Mouse (Mus musculus): Measurements from ENCODE around the gene Epha2. TPM values are rescaled to one million over a fixed set of nuclear protein-coding genes. Genes with fewer than 3 reads are reported as not detected.

The Epha2 gene
- not detected for polyA plus RNA-seq (2014; fragmentation: Illumina TruSeq; extraction: RNeasy Lipid Tissue Mini Kit (QIAGEN cat#74804); ENCODE audit: low read depth, low replicate concordance)

DNA sequence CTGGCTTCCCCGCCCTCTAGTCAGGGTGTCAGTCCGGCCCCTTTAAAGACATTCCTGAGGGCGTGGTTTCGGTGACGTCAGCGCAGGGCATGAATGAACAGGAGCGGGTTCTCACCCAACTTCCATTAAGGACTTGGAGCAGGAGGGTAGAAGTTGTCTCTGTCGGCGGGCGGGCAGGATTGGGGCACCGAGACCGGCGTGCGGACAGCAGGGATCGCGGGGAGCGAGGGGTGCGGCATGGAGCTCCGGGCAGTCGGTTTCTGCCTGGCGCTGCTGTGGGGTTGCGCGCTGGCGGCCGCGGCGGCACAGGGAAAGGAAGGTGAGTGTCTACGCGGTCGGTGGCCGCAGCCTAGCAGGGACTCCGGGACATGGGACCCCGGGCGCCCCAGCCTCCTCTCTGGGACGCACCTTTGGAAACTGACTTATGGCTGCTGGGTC is at the start of gene Epha2:
Gene Epha2, plus strand, starts transcription at position 125 of the 438 bp plus-strand sequence.

DNA sequence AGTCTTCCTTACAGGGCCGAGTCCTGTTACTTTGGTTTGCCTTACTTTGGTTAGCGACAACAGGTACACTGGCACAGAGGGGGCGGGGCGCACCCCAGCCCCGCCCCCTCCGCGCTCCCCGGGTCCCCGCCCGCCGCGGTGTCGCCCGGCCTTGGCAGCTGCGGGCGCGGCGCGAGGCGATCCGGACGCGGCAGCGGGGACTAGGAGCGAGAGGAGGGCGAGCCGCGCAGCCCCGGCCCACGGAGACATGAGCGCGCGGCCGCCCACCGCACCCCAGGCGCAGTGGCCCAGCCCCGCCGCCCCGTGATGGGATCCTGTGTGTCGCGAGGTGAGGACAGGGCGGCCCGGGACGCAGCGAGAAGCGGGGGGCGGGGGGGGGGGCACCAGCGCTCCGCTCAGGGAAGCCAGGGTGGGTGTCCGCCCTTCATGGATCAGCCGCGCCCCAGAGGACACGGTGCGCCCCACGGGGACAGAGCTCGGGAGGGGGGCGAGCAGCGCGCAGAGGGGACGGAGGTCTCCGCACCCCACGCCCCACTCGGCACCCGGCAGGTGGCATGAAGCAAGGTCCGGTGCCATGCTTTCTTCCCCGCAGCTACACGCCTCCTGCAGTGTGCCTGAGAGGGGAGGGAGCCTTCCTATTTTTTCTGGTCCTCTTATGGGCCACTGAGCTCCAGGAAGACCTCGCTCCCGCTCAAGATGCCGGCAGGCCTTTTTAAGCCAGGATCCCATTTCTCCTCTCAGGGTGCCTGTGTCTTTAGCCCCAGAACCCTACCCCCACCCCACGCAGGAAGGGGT is 67.2 kb downstream of the Epha2 start, which contains the start of gene Fam131c:
Gene Fam131c, plus strand, starts transcription at position 224 of the 795 bp plus-strand sequence.

Other genes with a start within 250 kb of the Epha2 start
- gene Crocc, start 240.7 kb upstream of the Epha2 start, polyA plus RNA-seq (2014; fragmentation: Illumina TruSeq; extraction: RNeasy Lipid Tissue Mini Kit (QIAGEN cat#74804); ENCODE audit: low read depth, low replicate concordance): 1.5 TPM
- gene Necap2, start 222.9 kb upstream of the Epha2 start, polyA plus RNA-seq (2014; fragmentation: Illumina TruSeq; extraction: RNeasy Lipid Tissue Mini Kit (QIAGEN cat#74804); ENCODE audit: low read depth, low replicate concordance): 3.5 TPM
- gene Spata21, start 212.9 kb upstream of the Epha2 start, polyA plus RNA-seq (2014; fragmentation: Illumina TruSeq; extraction: RNeasy Lipid Tissue Mini Kit (QIAGEN cat#74804); ENCODE audit: low read depth, low replicate concordance): 144 TPM
- 4.6 TPM for gene Szrd1, start 161.5 kb upstream of the Epha2 start, polyA plus RNA-seq (2014; fragmentation: Illumina TruSeq; extraction: RNeasy Lipid Tissue Mini Kit (QIAGEN cat#74804); ENCODE audit: low read depth, low replicate concordance)
- gene Fbxo42, start 153.3 kb upstream of the Epha2 start, polyA plus RNA-seq (2014; fragmentation: Illumina TruSeq; extraction: RNeasy Lipid Tissue Mini Kit (QIAGEN cat#74804); ENCODE audit: low read depth, low replicate concordance): 3.9 TPM
- 0.50 TPM for gene Rsg1, start 87.3 kb upstream of the Epha2 start, polyA plus RNA-seq (2014; fragmentation: Illumina TruSeq; extraction: RNeasy Lipid Tissue Mini Kit (QIAGEN cat#74804); ENCODE audit: low read depth, low replicate concordance)
- gene Arhgef19, start 61.7 kb upstream of the Epha2 start, polyA plus RNA-seq (2014; fragmentation: Illumina TruSeq; extraction: RNeasy Lipid Tissue Mini Kit (QIAGEN cat#74804); ENCODE audit: low read depth, low replicate concordance): not detected
- not detected for gene Fam131c, start 67.0 kb downstream of the Epha2 start, polyA plus RNA-seq (2014; fragmentation: Illumina TruSeq; extraction: RNeasy Lipid Tissue Mini Kit (QIAGEN cat#74804); ENCODE audit: low read depth, low replicate concordance)
- not detected for gene Clcnka, start 97.5 kb downstream of the Epha2 start, polyA plus RNA-seq (2014; fragmentation: Illumina TruSeq; extraction: RNeasy Lipid Tissue Mini Kit (QIAGEN cat#74804); ENCODE audit: low read depth, low replicate concordance)
- not detected for gene Clcnkb, start 114.8 kb downstream of the Epha2 start, polyA plus RNA-seq (2014; fragmentation: Illumina TruSeq; extraction: RNeasy Lipid Tissue Mini Kit (QIAGEN cat#74804); ENCODE audit: low read depth, low replicate concordance)
- gene Hspb7, start 119.5 kb downstream of the Epha2 start, polyA plus RNA-seq (2014; fragmentation: Illumina TruSeq; extraction: RNeasy Lipid Tissue Mini Kit (QIAGEN cat#74804); ENCODE audit: low read depth, low replicate concordance): 0.67 TPM
- not detected for gene Srarp, start 134.9 kb downstream of the Epha2 start, polyA plus RNA-seq (2014; fragmentation: Illumina TruSeq; extraction: RNeasy Lipid Tissue Mini Kit (QIAGEN cat#74804); ENCODE audit: low read depth, low replicate concordance)
- gene Zbtb17, start 143.4 kb downstream of the Epha2 start, polyA plus RNA-seq (2014; fragmentation: Illumina TruSeq; extraction: RNeasy Lipid Tissue Mini Kit (QIAGEN cat#74804); ENCODE audit: low read depth, low replicate concordance): 0.36 TPM
- 5.4 TPM for gene Spen, start 237.4 kb downstream of the Epha2 start, polyA plus RNA-seq (2014; fragmentation: Illumina TruSeq; extraction: RNeasy Lipid Tissue Mini Kit (QIAGEN cat#74804); ENCODE audit: low read depth, low replicate concordance)